ENCODE assay signal across 8 mouse cellular contexts in genomic region chr19:43385451-43385850, GRCm38 (mm10). TPM values are rescaled to one million over a fixed set of nuclear protein-coding genes. Genes with fewer than 3 reads are reported as not detected.
DNase-seq lines count a peak whose midpoint lies in the region; ATAC-seq lines count a peak whose summit lies in the region.

No protein-coding gene starts in this region.

- no peaks in the 10 kb centered on the region for H3K36me3 ChIP-seq in liver, embryonic 11.5 days (ENCODE audit: control insufficient read depth, insufficient read depth, low read length)
- no peaks in the 10 kb centered on the region for H3K36me3 ChIP-seq in liver, embryonic 12.5 days
- no peaks in the 10 kb centered on the region for H3K36me3 ChIP-seq in forebrain, embryonic 13.5 days (ENCODE audit: poor library complexity, severe bottlenecking)
- H3K36me3 ChIP-seq in limb, embryonic 11.5 days (ENCODE audit: control insufficient read depth, insufficient read depth, low read length), result no peaks in the 10 kb centered on the region

- no peaks in the 10 kb centered on the region for H3K4me1 ChIP-seq in liver, embryonic 11.5 days (replicated peaks; ENCODE audit: control insufficient read depth, insufficient read depth, low read length)
- no peaks in the 10 kb centered on the region for H3K4me1 ChIP-seq in liver, embryonic 12.5 days
- H3K4me1 ChIP-seq in forebrain, embryonic 13.5 days, result peaks cover 37% of the 10 kb centered on the region
- no peaks in the 10 kb centered on the region for H3K4me1 ChIP-seq in limb, embryonic 11.5 days (ENCODE audit: control insufficient read depth, insufficient read depth, low read length)

- H3K9ac ChIP-seq in liver, embryonic 11.5 days (ENCODE audit: low read depth, low read length), result no peak overlapping the region
- no peak overlapping the region for H3K9ac ChIP-seq in liver, embryonic 12.5 days
- H3K9ac ChIP-seq in forebrain, embryonic 13.5 days, result no peak overlapping the region
- peak overlapping the region; percentile 75; the same call in 1 of the 2 replicates for H3K9ac ChIP-seq in limb, embryonic 11.5 days (ENCODE audit: low read length)

- no peak overlapping the region for H3K27ac ChIP-seq in liver, embryonic 11.5 days (ENCODE audit: low read depth, low read length)
- H3K27ac ChIP-seq in liver, embryonic 12.5 days, result no peak overlapping the region
- H3K27ac ChIP-seq in forebrain, embryonic 13.5 days, result no peak overlapping the region
- peak overlapping the region; percentile 77; the same call in 1 of the 2 replicates for H3K27ac ChIP-seq in limb, embryonic 11.5 days (replicated peaks; ENCODE audit: low read depth, low read length)

- peak overlapping the region; percentile 52 for H3K4me2 ChIP-seq in liver, embryonic 11.5 days
- no peak overlapping the region for H3K4me2 ChIP-seq in liver, embryonic 12.5 days
- peak overlapping the region; percentile 51 for H3K4me2 ChIP-seq in forebrain, embryonic 13.5 days
- peak overlapping the region; percentile 86 for H3K4me2 ChIP-seq in limb, embryonic 11.5 days (ENCODE audit: low read depth, severe bottlenecking)

- no peak for DNase-seq in liver, embryonic 11.5 days (ENCODE audit: low spot score)
- DNase-seq in limb, embryonic 11.5 days (ENCODE audit: low spot score), result peak; percentile 55
- peak; percentile 15 for DNase-seq in retina, postnatal 1 day
- DNase-seq in cerebellum, postnatal 36 days, result no peak
- DNase-seq in layer of hippocampus, postnatal 10 days (ENCODE audit: low spot score in 2 of 2), result no peak
- DNase-seq in gastrocnemius, adult 8-10 months (ENCODE audit: low spot score in 2 of 2), result no peak

- no peak overlapping the region for H3K4me3 ChIP-seq in liver, embryonic 11.5 days (ENCODE audit: low read depth, low read length)
- no peak overlapping the region for H3K4me3 ChIP-seq in liver, embryonic 12.5 days
- H3K4me3 ChIP-seq in forebrain, embryonic 13.5 days, result peak overlapping the region; percentile 27
- peak overlapping the region; percentile 48 for H3K4me3 ChIP-seq in limb, embryonic 11.5 days (ENCODE audit: low read depth, low read length)

- no peak for ATAC-seq in liver, embryonic 11.5 days (replicated peaks; ENCODE audit: low FRiP score)
- no peak for ATAC-seq in liver, embryonic 12.5 days
- no peak for ATAC-seq in forebrain, embryonic 13.5 days
- no peak for ATAC-seq in limb, embryonic 11.5 days (ENCODE audit: insufficient number of reproducible peaks, low FRiP score, low TSS enrichment, low read depth)

- peaks cover 63% of the 10 kb centered on the region for H3K27me3 ChIP-seq in liver, embryonic 11.5 days (replicated peaks; ENCODE audit: control insufficient read depth, insufficient read depth, low read length)
- peaks cover 72% of the 10 kb centered on the region for H3K27me3 ChIP-seq in liver, embryonic 12.5 days (replicated peaks)
- peaks cover 77% of the 10 kb centered on the region for H3K27me3 ChIP-seq in forebrain, embryonic 13.5 days
- no peaks in the 10 kb centered on the region for H3K27me3 ChIP-seq in limb, embryonic 11.5 days (ENCODE audit: control insufficient read depth, insufficient read depth, low read length)

- no peaks in the 10 kb centered on the region for H3K9me3 ChIP-seq in liver, embryonic 11.5 days (ENCODE audit: control insufficient read depth, low read length)
- no peaks in the 10 kb centered on the region for H3K9me3 ChIP-seq in liver, embryonic 12.5 days (replicated peaks)
- no peaks in the 10 kb centered on the region for H3K9me3 ChIP-seq in forebrain, embryonic 13.5 days (replicated peaks)
- no peaks in the 10 kb centered on the region for H3K9me3 ChIP-seq in limb, embryonic 11.5 days (ENCODE audit: control insufficient read depth, low read length)

- 5% methylated on average over 13 of the region's 13 CpGs for WGBS in liver, embryonic 11.5 days
- 9% methylated on average over 13 of the region's 13 CpGs for WGBS in liver, embryonic 12.5 days (ENCODE audit: insufficient replicate concordance)
- 2% methylated on average over 13 of the region's 13 CpGs for WGBS in forebrain, embryonic 13.5 days
- 4% methylated on average over 13 of the region's 13 CpGs for WGBS in limb, embryonic 11.5 days

RNA-seq across cellular contexts. Expression of gene Hpse2, which starts 2.7 kb away (rescaled TPM):
- 0.05 and 0.35 TPM in 2 replicates for polyA plus RNA-seq in liver, embryonic 11.5 days (2014; fragmentation: Nextera tagmentation; extraction: Ambion mirVana)
- 0.07 TPM in 1 of 2 replicates, not detected in the other for polyA plus RNA-seq in liver, embryonic 12.5 days (2016; fragmentation: Nextera tagmentation; extraction: Ambion mirVana)
- 0.79 TPM in 1 of 2 replicates, not detected in the other for polyA plus RNA-seq in forebrain, embryonic 13.5 days (2015; fragmentation: Nextera tagmentation; extraction: Ambion mirVana)
- polyA plus RNA-seq in limb, embryonic 11.5 days (2014; fragmentation: Nextera tagmentation; extraction: Ambion mirVana), result 4.6 and 5.8 TPM in 2 replicates
- total RNA-seq in layer of hippocampus, postnatal 10 days (2021), result 1 to 10 TPM in 1 of 2 experiments, under 1 TPM in 1; 0.75 to 1.0 TPM
- total RNA-seq in gastrocnemius, adult 8-10 months (2022), result under 1 TPM in 1 of 4 experiments, not detected in 3; 0.09 TPM

RNA-seq across cellular contexts. Expression of gene Cnnm1, which starts 54.8 kb away (rescaled TPM):
- 0.21 and 0.23 TPM in 2 replicates for polyA plus RNA-seq in liver, embryonic 11.5 days (2014; fragmentation: Nextera tagmentation; extraction: Ambion mirVana)
- 0.08 and 0.18 TPM in 2 replicates for polyA plus RNA-seq in liver, embryonic 12.5 days (2016; fragmentation: Nextera tagmentation; extraction: Ambion mirVana)
- polyA plus RNA-seq in forebrain, embryonic 13.5 days (2015; fragmentation: Nextera tagmentation; extraction: Ambion mirVana), result 0.61 and 0.65 TPM in 2 replicates
- polyA plus RNA-seq in limb, embryonic 11.5 days (2014; fragmentation: Nextera tagmentation; extraction: Ambion mirVana), result 0.17 and 0.48 TPM in 2 replicates
- 10 to 100 TPM; 34.1 to 34.5 TPM for total RNA-seq in layer of hippocampus, postnatal 10 days (2021)
- under 1 TPM in 3 of 4 experiments, not detected in 1; 0.07 to 0.11 (median 0.08) TPM for total RNA-seq in gastrocnemius, adult 8-10 months (2022)

Comparison
In these comparisons a context has a peak if more than half of its experiments do, and no peak if none do; other contexts are left out.
1. DNase-seq: peak in limb, embryonic 11.5 days (single experiment) and retina, postnatal 1 day (single experiment); none in liver, embryonic 11.5 days (single experiment), cerebellum, postnatal 36 days (0 of 2), layer of hippocampus, postnatal 10 days (0 of 2) and gastrocnemius, adult 8-10 months (0 of 2).
2. H3K4me3 ChIP-seq: peak in forebrain, embryonic 13.5 days (single experiment) and limb, embryonic 11.5 days (single experiment); none in liver, embryonic 11.5 days (single experiment) and liver, embryonic 12.5 days (single experiment).